Mouse (Mus musculus): ENCODE data around the gene Slc12a1. TPM values are rescaled to one million over a fixed set of nuclear protein-coding genes. Genes with fewer than 3 reads are reported as not detected.

The Slc12a1 gene
- polyA plus RNA-seq, 1 experiment from 2014 or later, result not detected

DNA sequence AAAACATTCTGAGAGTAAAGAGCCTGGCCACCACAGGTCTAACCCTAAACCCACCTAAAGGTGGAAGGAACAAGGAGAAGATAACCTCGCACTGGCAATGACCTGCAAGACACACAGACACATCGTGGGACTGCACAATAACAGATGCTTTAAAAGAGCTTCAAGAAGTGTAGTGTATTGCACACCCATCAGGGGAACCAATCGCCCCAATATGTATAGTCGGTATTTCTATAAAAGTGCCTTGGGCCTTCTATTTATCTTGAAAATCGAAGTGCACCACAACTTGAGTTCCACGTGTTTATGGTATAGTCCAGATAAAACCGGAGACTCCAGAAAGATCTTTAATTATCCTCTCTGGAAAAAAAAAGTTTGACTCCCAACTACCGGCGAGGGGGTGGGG, 94.4 kb downstream of the Slc12a1 start:
- H3K9me3 ChIP-seq, result no peaks in the 10 kb centered on the region
- no peaks in the 10 kb centered on the region for H3K27me3 ChIP-seq (replicated peaks)
- H3K4me3 ChIP-seq, result peak overlapping the region; percentile 70
- H3K4me1 ChIP-seq, result peaks cover 33% of the 10 kb centered on the region
- peak overlapping the region; percentile 75 for H3K4me2 ChIP-seq
- peak overlapping the region; percentile 89 for H3K9ac ChIP-seq
- H3K27ac ChIP-seq (replicated peaks), result peak overlapping the region; percentile 94
- WGBS, result 9% methylated on average over 9 of the region's 9 CpGs
- H3K36me3 ChIP-seq, result peaks cover 27% of the 10 kb centered on the region
- ATAC-seq (ENCODE audit: extremely low read depth, insufficient number of reproducible peaks, low FRiP score, low TSS enrichment), result no peak

- Histone ChIP-seq H3K36me3 (peaks cover 33% of the 10 kb centered on the region), H3K4me1 (peaks cover 33% of the 10 kb centered on the region), H3K27me3 (replicated peaks) (no peaks in the 10 kb centered on the region), H3K9me3 (no peaks in the 10 kb centered on the region), H3K4me3 (peak within 1 kb of the TSS; percentile 70), H3K27ac (replicated peaks) (peak within 1 kb of the TSS; percentile 94), H3K9ac (peak within 1 kb of the TSS; percentile 89), H3K4me2 (peak within 1 kb of the TSS; percentile 75)
- ATAC-seq (ENCODE audit: extremely low read depth, insufficient number of reproducible peaks, low FRiP score, low TSS enrichment), result peak; percentile 96
- WGBS, result under 1% methylated on average over 92 of the region's 96 CpGs
Observed at GRCm38 (mm10) chr2:125247108-125247961, 95.0 kb downstream of the Slc12a1 start, which contains the start of gene Dut. Dut (plus strand) TSS chr2:125247190.

GRCm38 (mm10) chr2:125247962-125248235, 95.6 kb downstream of the Slc12a1 start:
- under 1% methylated on average over 9 of the region's 9 CpGs for WGBS
- Histone ChIP-seq H3K4me3 (peak overlapping the region; percentile 70), H3K9me3 (no peaks in the 10 kb centered on the region), H3K4me1 (peaks cover 33% of the 10 kb centered on the region), H3K27ac (replicated peaks) (peak overlapping the region; percentile 94), H3K27me3 (replicated peaks) (no peaks in the 10 kb centered on the region), H3K9ac (peak overlapping the region; percentile 89), H3K4me2 (peak overlapping the region; percentile 75), H3K36me3 (peaks cover 38% of the 10 kb centered on the region)
- peak; percentile 5; the same call in 1 of the 2 replicates for ATAC-seq (ENCODE audit: extremely low read depth, insufficient number of reproducible peaks, low FRiP score, low TSS enrichment)

DNA sequence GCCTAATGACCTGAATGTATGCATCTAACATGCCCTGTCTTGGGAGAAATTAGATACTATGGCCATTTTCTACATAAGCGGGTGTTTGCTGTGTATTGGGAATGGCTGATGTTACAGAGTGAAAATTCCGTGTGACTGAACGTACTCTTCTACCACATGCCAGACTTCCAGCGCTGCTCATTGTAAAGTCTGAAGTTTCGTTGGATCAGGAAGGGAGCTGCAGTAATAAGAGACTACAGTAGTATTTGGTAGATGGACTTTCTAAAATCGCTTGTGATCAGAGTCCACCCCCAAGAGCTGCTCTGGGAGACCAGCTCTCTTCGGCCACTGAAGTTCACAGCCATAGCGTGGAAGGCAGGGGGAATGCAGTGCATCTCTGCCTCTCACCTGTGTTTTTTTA, 96.0 kb downstream of the Slc12a1 start:
- WGBS, result 1% methylated on average over 8 of the region's 8 CpGs
- no peak for ATAC-seq (ENCODE audit: extremely low read depth, insufficient number of reproducible peaks, low FRiP score, low TSS enrichment)
- Histone ChIP-seq H3K27me3 (replicated peaks) (no peaks in the 10 kb centered on the region), H3K9me3 (no peaks in the 10 kb centered on the region), H3K9ac (peak overlapping the region; percentile 89), H3K36me3 (peaks cover 42% of the 10 kb centered on the region), H3K4me1 (peaks cover 33% of the 10 kb centered on the region), H3K27ac (replicated peaks) (peak overlapping the region; percentile 94), H3K4me2 (peak overlapping the region; percentile 75), H3K4me3 (peak overlapping the region; percentile 70)

- H3K9ac ChIP-seq, result peak overlapping the region; percentile 89; the same call in 1 of the 2 replicates
- 70% methylated on average over 4 of the region's 4 CpGs for WGBS
- H3K9me3 ChIP-seq, result peaks cover 2% of the 10 kb centered on the region; the same call in 1 of the 2 replicates
- ATAC-seq (ENCODE audit: extremely low read depth, insufficient number of reproducible peaks, low FRiP score, low TSS enrichment), result no peak
- H3K4me3 ChIP-seq, result peak overlapping the region; percentile 70
- peaks cover 53% of the 10 kb centered on the region for H3K36me3 ChIP-seq
- no peak overlapping the region for H3K27ac ChIP-seq (replicated peaks)
- peaks cover 33% of the 10 kb centered on the region for H3K4me1 ChIP-seq
- peak overlapping the region; percentile 75 for H3K4me2 ChIP-seq
- H3K27me3 ChIP-seq (replicated peaks), result no peaks in the 10 kb centered on the region
Observed at GRCm38 (mm10) chr2:125249339-125249738, 97.0 kb downstream of the Slc12a1 start.

DNA sequence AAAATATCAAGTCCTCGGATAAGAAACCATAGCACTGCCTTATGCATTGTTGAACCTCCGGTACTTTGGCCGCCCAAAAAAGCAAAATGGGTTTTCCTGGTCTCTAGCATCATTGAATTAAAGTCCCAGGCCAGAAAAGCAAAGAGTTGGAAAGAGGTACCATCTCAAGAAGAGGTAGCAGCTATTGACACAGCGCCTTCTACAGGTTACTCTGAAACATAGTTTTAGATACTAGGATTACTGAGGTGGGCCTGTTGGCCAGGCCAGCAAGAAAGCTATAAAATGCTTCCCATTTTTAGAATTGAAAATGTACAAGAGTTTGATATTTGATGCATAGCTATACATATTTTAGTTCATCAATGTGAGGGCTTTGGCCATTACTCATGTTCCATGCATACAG, 97.6 kb downstream of the Slc12a1 start:
- Histone ChIP-seq H3K4me1 (peaks cover 33% of the 10 kb centered on the region), H3K36me3 (peaks cover 58% of the 10 kb centered on the region), H3K27ac (replicated peaks) (no peak overlapping the region), H3K27me3 (replicated peaks) (no peaks in the 10 kb centered on the region), H3K9ac (no peak overlapping the region), H3K4me2 (peak overlapping the region; percentile 75), H3K9me3 (peaks cover 5% of the 10 kb centered on the region; the same call in 1 of the 2 replicates), H3K4me3 (no peak overlapping the region)
- ATAC-seq (ENCODE audit: extremely low read depth, insufficient number of reproducible peaks, low FRiP score, low TSS enrichment), result no peak
- 88% methylated on average over 4 of the region's 4 CpGs for WGBS

DNA sequence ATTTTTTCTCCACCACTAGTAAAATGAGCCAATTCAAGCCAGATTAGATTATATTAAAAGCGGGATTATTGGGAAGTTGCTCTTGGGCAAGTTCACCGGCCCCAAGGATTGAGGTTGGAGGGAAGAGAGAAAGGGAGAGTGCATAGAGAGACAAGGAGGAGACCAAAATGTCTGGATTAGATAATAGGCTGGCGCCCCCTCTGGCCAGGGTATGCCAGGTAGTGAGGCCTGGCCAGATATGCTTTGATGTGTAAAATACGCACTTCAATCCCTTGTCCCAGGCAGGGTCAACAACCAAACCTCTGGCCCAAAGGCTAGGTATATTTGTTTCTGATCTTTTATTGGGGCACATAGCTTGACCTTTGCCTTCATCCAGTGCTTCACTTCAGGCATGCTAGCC, 99.5 kb downstream of the Slc12a1 start:
- ATAC-seq (ENCODE audit: extremely low read depth, insufficient number of reproducible peaks, low FRiP score, low TSS enrichment), result no peak
- Histone ChIP-seq H3K4me3 (no peak overlapping the region), H3K9me3 (peaks cover 5% of the 10 kb centered on the region; the same call in 1 of the 2 replicates), H3K9ac (no peak overlapping the region), H3K27ac (replicated peaks) (no peak overlapping the region), H3K4me1 (peaks cover 25% of the 10 kb centered on the region), H3K27me3 (replicated peaks) (no peaks in the 10 kb centered on the region), H3K36me3 (peaks cover 76% of the 10 kb centered on the region), H3K4me2 (no peak overlapping the region)
- WGBS, result 84% methylated on average over 4 of the region's 4 CpGs

GRCm38 (mm10) chr2:125252275-125252674, 100.0 kb downstream of the Slc12a1 start:
- Histone ChIP-seq H3K4me3 (no peak overlapping the region), H3K27ac (replicated peaks) (no peak overlapping the region), H3K36me3 (peaks cover 81% of the 10 kb centered on the region), H3K27me3 (replicated peaks) (no peaks in the 10 kb centered on the region), H3K9ac (no peak overlapping the region), H3K9me3 (peaks cover 5% of the 10 kb centered on the region; the same call in 1 of the 2 replicates), H3K4me2 (no peak overlapping the region), H3K4me1 (peaks cover 25% of the 10 kb centered on the region)
- ATAC-seq (ENCODE audit: extremely low read depth, insufficient number of reproducible peaks, low FRiP score, low TSS enrichment), result no peak
- 64% methylated on average over 2 of the region's 2 CpGs for WGBS

- H3K36me3 ChIP-seq, result peaks cover 92% of the 10 kb centered on the region
- H3K4me2 ChIP-seq, result no peak overlapping the region
Observed at GRCm38 (mm10) chr2:125253699-125254098, 101.4 kb downstream of the Slc12a1 start.

GRCm38 (mm10) chr2:125254630-125255029, 102.3 kb downstream of the Slc12a1 start:
- no peaks in the 10 kb centered on the region for H3K27me3 ChIP-seq (replicated peaks)
- WGBS, result 87% methylated on average over 3 of the region's 3 CpGs
- H3K9ac ChIP-seq, result no peak overlapping the region
- H3K4me2 ChIP-seq, result no peak overlapping the region
- peaks cover 8% of the 10 kb centered on the region for H3K4me1 ChIP-seq
- no peak for ATAC-seq (ENCODE audit: extremely low read depth, insufficient number of reproducible peaks, low FRiP score, low TSS enrichment)
- peaks cover 5% of the 10 kb centered on the region; the same call in 1 of the 2 replicates for H3K9me3 ChIP-seq
- no peak overlapping the region for H3K4me3 ChIP-seq
- peaks cover 94% of the 10 kb centered on the region for H3K36me3 ChIP-seq
- no peak overlapping the region for H3K27ac ChIP-seq (replicated peaks)

More at GRCm38 (mm10) chr2:125253699-125254098, 101.4 kb downstream of the Slc12a1 start:
- Histone ChIP-seq H3K27me3 (replicated peaks) (no peaks in the 10 kb centered on the region), H3K4me3 (no peak overlapping the region), H3K27ac (replicated peaks) (no peak overlapping the region), H3K9ac (no peak overlapping the region), H3K9me3 (peaks cover 5% of the 10 kb centered on the region; the same call in 1 of the 2 replicates), H3K4me1 (peaks cover 17% of the 10 kb centered on the region)
- 94% methylated on average over 6 of the region's 6 CpGs for WGBS
- ATAC-seq (ENCODE audit: extremely low read depth, insufficient number of reproducible peaks, low FRiP score, low TSS enrichment), result no peak

- Histone ChIP-seq H3K27me3 (replicated peaks) (no peaks in the 10 kb centered on the region), H3K27ac (replicated peaks) (no peak overlapping the region), H3K36me3 (peaks cover 84% of the 10 kb centered on the region), H3K4me1 (no peaks in the 10 kb centered on the region), H3K9me3 (peaks cover 5% of the 10 kb centered on the region; the same call in 1 of the 2 replicates), H3K9ac (no peak overlapping the region), H3K4me2 (no peak overlapping the region), H3K4me3 (no peak overlapping the region)
- ATAC-seq (ENCODE audit: extremely low read depth, insufficient number of reproducible peaks, low FRiP score, low TSS enrichment), result no peak
- WGBS, result 52% methylated on average over 3 of the region's 3 CpGs
Observed at GRCm38 (mm10) chr2:125255886-125256285, 103.6 kb downstream of the Slc12a1 start.

Measured in heart, embryonic 13.5 days (tissue).